Mouse (Mus musculus) skeletal muscle tissue, adult 2 months (tissue): ENCODE data around the gene Rbm20.

ENCODE experiments used
- DNase-seq: peaks from one replicate; pipeline ENCODE4 v3.0.0-alpha.2; 2012; ENCODE audit warnings: low read depth, low spot score

Rbm20 gene

GRCm38 (mm10) chr19:53810024-53810423 is 132.9 kb downstream of the Rbm20 start:
- DNase-seq: no peak

- no peak for DNase-seq
These were observed 133.5 kb downstream of the Rbm20 start for GRCm38 (mm10) chr19:53810584-53810983.

GRCm38 (mm10) chr19:53813576-53813975 is 136.5 kb downstream of the Rbm20 start:
- no peak for DNase-seq

- DNase-seq: no peak
These were observed 138.6 kb downstream of the Rbm20 start for GRCm38 (mm10) chr19:53815714-53816113.

GRCm38 (mm10) chr19:53816242-53816641 is 139.1 kb downstream of the Rbm20 start:
- DNase-seq: no peak

- DNase-seq: no peak
These were observed 142.2 kb downstream of the Rbm20 start for GRCm38 (mm10) chr19:53819299-53819698.

GRCm38 (mm10) chr19:53821241-53822120 is 144.4 kb downstream of the Rbm20 start:
- peak; percentile 73 for DNase-seq

GRCm38 (mm10) chr19:53823847-53824246 is 146.7 kb downstream of the Rbm20 start:
- peak; percentile 84 for DNase-seq

- DNase-seq: no peak
These were observed 148.0 kb downstream of the Rbm20 start for GRCm38 (mm10) chr19:53824872-53825680.

GRCm38 (mm10) chr19:53829990-53830389 is 152.9 kb downstream of the Rbm20 start:
- no peak for DNase-seq

- peak; percentile 86 for DNase-seq
These were observed 153.5 kb downstream of the Rbm20 start for GRCm38 (mm10) chr19:53830407-53831163.

GRCm38 (mm10) chr19:53831164-53831448 is 154.0 kb downstream of the Rbm20 start:
- DNase-seq: no peak

GRCm38 (mm10) chr19:53832512-53832911 is 155.4 kb downstream of the Rbm20 start:
- DNase-seq: no peak

- DNase-seq: no peak
These were observed 156.8 kb downstream of the Rbm20 start for GRCm38 (mm10) chr19:53833745-53834369.

GRCm38 (mm10) chr19:53836569-53837454 is 159.7 kb downstream of the Rbm20 start:
- no peak for DNase-seq

- DNase-seq: no peak
These were observed 161.7 kb downstream of the Rbm20 start for GRCm38 (mm10) chr19:53838850-53839249.

- no peak for DNase-seq
These were observed 162.7 kb downstream of the Rbm20 start for GRCm38 (mm10) chr19:53839837-53840236.

- DNase-seq: no peak
These were observed 164.8 kb downstream of the Rbm20 start for GRCm38 (mm10) chr19:53841915-53842314.

- DNase-seq: no peak
These were observed 166.9 kb downstream of the Rbm20 start for GRCm38 (mm10) chr19:53843972-53844371.

GRCm38 (mm10) chr19:53848272-53848995 is 171.3 kb downstream of the Rbm20 start:
- no peak for DNase-seq
